In the genomic region with DNA sequence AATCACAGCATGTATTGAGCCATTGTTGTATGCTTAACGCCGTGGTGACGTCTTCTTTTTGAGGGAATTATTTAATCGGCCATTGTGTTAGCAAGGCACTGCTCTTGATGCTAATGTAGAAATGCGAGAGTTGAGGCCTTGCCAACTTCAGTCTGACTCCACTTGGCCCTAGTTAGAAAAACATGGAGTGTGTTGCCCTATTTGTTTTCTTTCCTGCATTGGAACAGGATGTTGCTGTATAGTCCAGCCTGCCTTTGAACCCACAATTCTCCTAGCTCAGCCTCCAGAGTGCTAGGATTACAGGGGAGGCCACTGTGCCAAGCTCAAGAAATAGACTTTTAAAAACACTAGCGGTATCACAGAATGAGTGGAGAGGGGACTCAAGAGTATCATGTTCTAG, we compare ENCODE assay signal across 26 mouse cellular contexts.
"Had no signal": no experiment of that assay in that cellular context is flagged by ENCODE, and none has a peak within 500 bp of the region (broad histone marks: within the 10 kb centered on the region; RNA-seq: fewer than 3 reads in every experiment).

No protein-coding gene starts in this region.

- H3K9me3 ChIP-seq: heart, embryonic 10.5 days; hindbrain, embryonic 10.5 days; hindbrain, embryonic 12.5 days; intestine, embryonic 15.5 days; kidney, embryonic 15.5 days; limb, embryonic 13.5 days; limb, embryonic 15.5 days; liver, embryonic 12.5 days had no signal

- H3K27ac ChIP-seq: gastrocnemius, adult 2 months; heart, embryonic 10.5 days; hindbrain, embryonic 10.5 days; hindbrain, embryonic 12.5 days; hindbrain, embryonic 14.5 days; intestine, embryonic 15.5 days; kidney, embryonic 15.5 days; kidney, postnatal 0 days; limb, embryonic 13.5 days; limb, embryonic 15.5 days; liver, embryonic 12.5 days; liver, embryonic 14.5 days had no signal

- H3K4me1 ChIP-seq: limb, embryonic 13.5 days; limb, embryonic 15.5 days; liver, embryonic 12.5 days had no signal

- H3K4me2 ChIP-seq: hindbrain, embryonic 12.5 days; hindbrain, embryonic 14.5 days; intestine, embryonic 15.5 days; kidney, embryonic 15.5 days; limb, embryonic 13.5 days; limb, embryonic 15.5 days; liver, embryonic 12.5 days had no signal

- DNase-seq: gastrocnemius, adult 2 months; gastrocnemius, postnatal 10 days; gastrocnemius, postnatal 25 days; heart, postnatal 10 days; heart, postnatal 4 days; kidney, adult 18-20 months; kidney, adult 8-10 months; kidney, postnatal 14 days; kidney, postnatal 36 days; layer of hippocampus, adult 9-11 months; layer of hippocampus, postnatal 36 days; left cerebral cortex, postnatal 4 days had no signal

- H3K9ac ChIP-seq: hindbrain, embryonic 12.5 days; hindbrain, embryonic 14.5 days; intestine, embryonic 15.5 days; kidney, embryonic 15.5 days; limb, embryonic 13.5 days; limb, embryonic 15.5 days; liver, embryonic 12.5 days; liver, embryonic 14.5 days had no signal

- H3K27me3 ChIP-seq: hindbrain, embryonic 12.5 days; intestine, embryonic 15.5 days; kidney, embryonic 15.5 days; limb, embryonic 13.5 days; limb, embryonic 15.5 days; liver, embryonic 12.5 days had no signal

- H3K36me3 ChIP-seq: heart, embryonic 10.5 days; hindbrain, embryonic 10.5 days; hindbrain, embryonic 12.5 days; intestine, embryonic 15.5 days; kidney, embryonic 15.5 days; limb, embryonic 13.5 days; limb, embryonic 15.5 days; liver, embryonic 12.5 days had no signal

- ATAC-seq: hindbrain, embryonic 16.5 days; inflammation-experienced regulatory T-cells, adult 6 months; intestine, embryonic 15.5 days; intestine, postnatal 0 days; liver, embryonic 12.5 days had no signal

- H3K4me3 ChIP-seq: gastrocnemius, adult 2 months; heart, embryonic 10.5 days; hindbrain, embryonic 10.5 days; hindbrain, embryonic 12.5 days; intestine, embryonic 15.5 days; kidney, embryonic 15.5 days; limb, embryonic 13.5 days; limb, embryonic 15.5 days; liver, embryonic 12.5 days had no signal
